Mouse (Mus musculus): ENCODE measurements around the gene Adamts16. TPM values are rescaled to one million over a fixed set of nuclear protein-coding genes. Genes with fewer than 3 reads are reported as not detected.
"Not testable (repeated sequence)": the region's sequence is repeated elsewhere in the genome, so short reads cannot be mapped to it uniquely, and the experiment has no call there.

The Adamts16 gene
- polyA plus RNA-seq (2015; fragmentation: Nextera tagmentation; extraction: Ambion mirVana): 0.12 and 0.20 TPM in 2 replicates

DNA sequence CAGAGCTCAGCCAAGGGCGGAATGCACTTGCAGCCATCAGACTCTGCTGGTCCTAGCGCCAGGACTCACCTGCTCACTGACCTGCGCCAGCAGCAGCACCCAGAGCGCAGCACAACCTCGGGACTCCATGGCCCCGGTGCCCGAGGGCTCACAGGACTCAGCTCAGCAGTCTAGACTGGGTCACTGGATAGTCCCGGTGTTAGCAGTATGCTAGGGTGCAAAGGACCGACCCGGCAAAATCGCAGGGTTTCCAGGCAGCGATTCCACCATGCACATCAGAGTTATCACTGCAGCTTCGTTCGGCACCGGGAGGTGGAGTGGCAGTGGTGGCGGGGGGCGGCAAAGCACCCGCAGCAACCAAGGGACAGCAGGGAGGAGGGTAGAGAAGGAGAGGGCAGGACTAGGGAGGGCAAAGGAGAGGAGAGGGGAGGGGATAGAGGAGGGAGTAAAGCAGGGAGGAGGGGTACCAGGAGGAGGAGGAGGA lies at the start of gene Adamts16:
Adamts16 (minus strand) TSS at position 391 of the 484 bp plus-strand sequence.
- Histone ChIP-seq H3K27me3 (ENCODE audit: control insufficient read depth, insufficient read depth, low read depth, low read length) (peaks cover 16% of the 10 kb centered on the region), H3K4me3 (ENCODE audit: low read depth, low read length) (peak within 1 kb of the TSS; percentile 8; the same call in 1 of the 2 replicates), H3K9me3 (replicated peaks; ENCODE audit: control insufficient read depth, low read length) (no peaks in the 10 kb centered on the region), H3K27ac (ENCODE audit: low read length) (no peak within 1 kb of the TSS), H3K4me2 (ENCODE audit: low read depth, low read length) (peak within 1 kb of the TSS; percentile 4; the same call in 1 of the 2 replicates), H3K36me3 (ENCODE audit: control insufficient read depth, insufficient read depth) (no peaks in the 10 kb centered on the region), H3K9ac (ENCODE audit: low read depth, low read length) (no peak within 1 kb of the TSS), H3K4me1 (ENCODE audit: control insufficient read depth, low read depth, low read length) (no peaks in the 10 kb centered on the region)
- ATAC-seq (ENCODE audit: low read depth): no peak
- WGBS (ENCODE audit: insufficient replicate concordance): 2% methylated on average over 18 of the region's 18 CpGs

DNA sequence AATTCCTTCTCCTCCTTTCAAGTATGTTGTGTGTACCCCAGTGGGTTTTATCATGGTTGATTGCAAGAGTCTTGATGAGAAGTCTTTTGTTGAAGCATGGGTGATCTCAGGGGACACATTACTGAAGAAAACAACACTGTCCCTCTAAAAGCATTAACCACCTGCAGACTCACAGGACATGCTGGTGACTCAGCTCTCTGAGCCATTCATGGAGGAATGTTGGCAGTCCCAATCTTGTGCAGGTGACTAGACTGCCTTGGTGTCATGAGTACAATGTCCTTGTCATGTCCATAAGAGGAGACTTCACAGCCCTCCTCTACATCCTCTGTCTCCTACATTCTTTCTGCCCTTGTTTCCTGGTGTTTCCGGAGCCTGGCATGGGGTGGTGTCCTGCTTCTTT lies 45.5 kb upstream of the Adamts16 start:
- ATAC-seq (ENCODE audit: low read depth): no peak
- no peak overlapping the region for H3K4me3 ChIP-seq (ENCODE audit: low read depth, low read length)

DNA sequence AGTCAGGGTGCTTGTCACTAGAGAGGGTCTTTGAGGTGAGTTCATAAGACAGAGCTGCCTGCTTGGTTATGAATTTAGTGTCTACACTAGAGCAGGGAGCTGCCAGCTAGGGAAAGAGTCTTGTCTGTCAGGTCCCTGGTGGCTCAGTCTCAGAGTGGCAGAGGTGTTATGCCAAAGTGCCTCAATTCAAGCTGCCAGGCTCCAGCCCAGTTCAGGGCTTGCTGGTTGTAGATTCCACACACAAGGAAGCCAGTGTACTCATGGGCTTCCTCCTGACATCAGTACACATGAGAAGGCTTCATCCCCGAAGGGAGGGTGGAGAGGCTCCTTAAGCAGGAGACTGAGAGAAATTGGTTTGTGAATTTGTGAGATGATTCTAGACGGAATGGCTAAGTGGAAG lies 43.4 kb upstream of the Adamts16 start:
- ATAC-seq (ENCODE audit: low read depth): no peak
- Histone ChIP-seq H3K9me3 (replicated peaks; ENCODE audit: control insufficient read depth, low read length) (no peaks in the 10 kb centered on the region), H3K36me3 (ENCODE audit: control insufficient read depth, insufficient read depth) (no peaks in the 10 kb centered on the region), H3K4me2 (ENCODE audit: low read depth, low read length) (no peak overlapping the region), H3K27me3 (ENCODE audit: control insufficient read depth, insufficient read depth, low read depth, low read length) (no peaks in the 10 kb centered on the region), H3K9ac (ENCODE audit: low read depth, low read length) (no peak overlapping the region), H3K4me3 (ENCODE audit: low read depth, low read length) (no peak overlapping the region), H3K27ac (ENCODE audit: low read length) (no peak overlapping the region), H3K4me1 (ENCODE audit: control insufficient read depth, low read depth, low read length) (no peaks in the 10 kb centered on the region)
- WGBS (ENCODE audit: insufficient replicate concordance): 60% methylated on average over 2 of the region's 2 CpGs

More for the DNA sequence above, 45.5 kb upstream of the Adamts16 start:
- Histone ChIP-seq H3K9me3 (replicated peaks; ENCODE audit: control insufficient read depth, low read length) (no peaks in the 10 kb centered on the region), H3K4me1 (ENCODE audit: control insufficient read depth, low read depth, low read length) (no peaks in the 10 kb centered on the region), H3K27ac (ENCODE audit: low read length) (no peak overlapping the region), H3K4me2 (ENCODE audit: low read depth, low read length) (no peak overlapping the region), H3K36me3 (ENCODE audit: control insufficient read depth, insufficient read depth) (no peaks in the 10 kb centered on the region), H3K27me3 (ENCODE audit: control insufficient read depth, insufficient read depth, low read depth, low read length) (no peaks in the 10 kb centered on the region), H3K9ac (ENCODE audit: low read depth, low read length) (no peak overlapping the region)
- 59% methylated on average over 1 of the region's 1 CpGs for WGBS (ENCODE audit: insufficient replicate concordance)

DNA sequence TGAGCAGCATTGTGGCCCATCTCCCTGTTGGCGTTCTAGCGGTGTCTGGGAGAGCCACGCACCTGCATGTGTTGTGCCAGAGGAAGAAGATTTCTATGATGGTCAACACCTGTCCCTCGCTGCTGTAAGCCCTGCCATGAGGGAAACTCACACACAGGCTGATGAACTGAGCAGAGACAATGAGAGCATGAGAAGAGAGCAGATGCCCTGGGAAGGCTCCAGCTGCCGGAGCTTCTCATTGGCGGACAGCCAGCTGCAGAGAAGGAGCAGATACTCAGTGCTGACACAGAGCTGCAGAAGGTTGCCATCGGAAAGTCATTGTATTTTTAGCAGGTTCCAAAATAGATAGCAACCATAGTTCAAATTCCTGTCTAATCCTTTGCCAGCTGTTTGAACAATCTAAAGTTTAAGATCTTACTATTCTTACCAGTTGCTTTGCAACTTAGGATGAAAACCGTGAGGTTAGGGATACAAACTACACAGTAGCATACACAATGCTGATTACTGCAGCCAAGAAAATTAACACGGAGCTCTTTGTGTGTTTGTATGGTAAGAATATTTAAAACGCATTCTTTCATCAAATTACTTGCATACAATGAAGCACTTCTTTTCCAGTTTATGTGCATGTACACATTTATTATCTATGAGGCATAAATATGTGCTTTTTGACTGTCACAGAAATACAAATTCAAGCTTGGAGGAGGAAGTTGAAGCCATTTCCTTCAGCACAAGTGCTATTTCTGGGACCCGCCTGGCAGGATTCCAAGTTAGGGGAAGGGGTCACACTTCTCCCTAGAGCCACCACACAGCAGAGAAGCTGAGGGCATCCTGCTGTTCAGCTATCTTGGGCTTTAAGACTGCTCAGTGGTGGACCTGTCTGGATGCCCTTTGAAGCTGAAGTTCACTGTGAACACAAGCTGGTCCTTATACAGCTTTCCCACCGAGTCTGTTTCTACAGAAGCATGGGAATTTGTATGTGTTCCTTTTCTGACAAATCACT lies 42.6 kb upstream of the Adamts16 start:
- H3K4me2 ChIP-seq (ENCODE audit: low read depth, low read length): no peak overlapping the region
- no peak overlapping the region for H3K27ac ChIP-seq (ENCODE audit: low read length)
- no peaks in the 10 kb centered on the region for H3K27me3 ChIP-seq (ENCODE audit: control insufficient read depth, insufficient read depth, low read depth, low read length)
- ATAC-seq (ENCODE audit: low read depth): no peak
- no peaks in the 10 kb centered on the region for H3K4me1 ChIP-seq (ENCODE audit: control insufficient read depth, low read depth, low read length)
- 41% methylated on average over 12 of the region's 12 CpGs for WGBS (ENCODE audit: insufficient replicate concordance)
- H3K4me3 ChIP-seq (ENCODE audit: low read depth, low read length): no peak overlapping the region
- no peaks in the 10 kb centered on the region for H3K9me3 ChIP-seq (replicated peaks; ENCODE audit: control insufficient read depth, low read length)
- H3K9ac ChIP-seq (ENCODE audit: low read depth, low read length): no peak overlapping the region
- H3K36me3 ChIP-seq (ENCODE audit: control insufficient read depth, insufficient read depth): no peaks in the 10 kb centered on the region

DNA sequence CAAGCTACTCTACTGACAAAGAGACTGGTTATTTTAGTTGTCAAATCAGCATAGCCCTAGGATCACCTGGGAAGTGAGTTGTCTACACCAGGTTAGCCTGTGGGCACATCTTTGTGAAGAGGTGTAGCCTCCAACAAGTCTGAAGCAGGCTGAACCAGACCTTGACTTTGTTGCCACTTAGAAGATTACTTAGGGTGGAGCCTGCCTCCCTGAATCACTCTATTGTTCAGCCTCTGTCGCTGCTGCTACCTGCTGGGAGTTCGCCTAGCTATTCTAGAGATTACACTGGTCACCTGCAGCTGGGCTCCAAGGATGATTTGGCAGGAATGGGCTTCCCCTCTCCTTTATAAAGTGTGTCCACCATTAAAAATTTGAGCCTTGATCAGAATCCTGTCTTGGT lies 38.4 kb upstream of the Adamts16 start:
- not testable (repeated sequence) for H3K36me3 ChIP-seq (ENCODE audit: control insufficient read depth, insufficient read depth); H3K27me3 ChIP-seq (ENCODE audit: control insufficient read depth, insufficient read depth, low read depth, low read length); H3K4me3 ChIP-seq (ENCODE audit: low read depth, low read length); H3K4me1 ChIP-seq (ENCODE audit: control insufficient read depth, low read depth, low read length); H3K9ac ChIP-seq (ENCODE audit: low read depth, low read length); H3K9me3 ChIP-seq (replicated peaks; ENCODE audit: control insufficient read depth, low read length); H3K4me2 ChIP-seq (ENCODE audit: low read depth, low read length); H3K27ac ChIP-seq (ENCODE audit: low read length); ATAC-seq (ENCODE audit: low read depth)
- 55% methylated on average over 2 of the region's 2 CpGs for WGBS (ENCODE audit: insufficient replicate concordance)

GRCm38 (mm10) chr13:70877550-70877913 lies 35.9 kb upstream of the Adamts16 start:
- H3K4me2 ChIP-seq (ENCODE audit: low read depth, low read length): no peak overlapping the region
- ATAC-seq (ENCODE audit: low read depth): peak; percentile 74

GRCm38 (mm10) chr13:70876648-70877549 lies 35.3 kb upstream of the Adamts16 start:
- H3K9ac ChIP-seq (ENCODE audit: low read depth, low read length): no peak overlapping the region
- H3K36me3 ChIP-seq (ENCODE audit: control insufficient read depth, insufficient read depth): no peaks in the 10 kb centered on the region
- 66% methylated on average over 10 of the region's 10 CpGs for WGBS (ENCODE audit: insufficient replicate concordance)

More at GRCm38 (mm10) chr13:70877550-70877913, 35.9 kb upstream of the Adamts16 start:
- Histone ChIP-seq H3K4me1 (ENCODE audit: control insufficient read depth, low read depth, low read length) (no peaks in the 10 kb centered on the region; the same call in 1 of the 2 replicates), H3K36me3 (ENCODE audit: control insufficient read depth, insufficient read depth) (no peaks in the 10 kb centered on the region), H3K9me3 (replicated peaks; ENCODE audit: control insufficient read depth, low read length) (no peaks in the 10 kb centered on the region), H3K4me3 (ENCODE audit: low read depth, low read length) (no peak overlapping the region), H3K27me3 (ENCODE audit: control insufficient read depth, insufficient read depth, low read depth, low read length) (no peaks in the 10 kb centered on the region), H3K9ac (ENCODE audit: low read depth, low read length) (no peak overlapping the region), H3K27ac (ENCODE audit: low read length) (no peak overlapping the region)
- 61% methylated on average over 1 of the region's 1 CpGs for WGBS (ENCODE audit: insufficient replicate concordance)

GRCm38 (mm10) chr13:70875411-70875949 lies 33.9 kb upstream of the Adamts16 start:
- no peaks in the 10 kb centered on the region; the same call in 1 of the 2 replicates for H3K4me1 ChIP-seq (ENCODE audit: control insufficient read depth, low read depth, low read length)
- H3K27me3 ChIP-seq (ENCODE audit: control insufficient read depth, insufficient read depth, low read depth, low read length): no peaks in the 10 kb centered on the region
- peak; percentile 68 for ATAC-seq (ENCODE audit: low read depth)
- H3K4me2 ChIP-seq (ENCODE audit: low read depth, low read length): no peak overlapping the region
- WGBS (ENCODE audit: insufficient replicate concordance): 52% methylated on average over 4 of the region's 4 CpGs
- no peak overlapping the region for H3K4me3 ChIP-seq (ENCODE audit: low read depth, low read length)
- H3K9me3 ChIP-seq (replicated peaks; ENCODE audit: control insufficient read depth, low read length): no peaks in the 10 kb centered on the region
- H3K27ac ChIP-seq (ENCODE audit: low read length): no peak overlapping the region
- no peak overlapping the region for H3K9ac ChIP-seq (ENCODE audit: low read depth, low read length)
- H3K36me3 ChIP-seq (ENCODE audit: control insufficient read depth, insufficient read depth): no peaks in the 10 kb centered on the region

More at GRCm38 (mm10) chr13:70876648-70877549, 35.3 kb upstream of the Adamts16 start:
- Histone ChIP-seq H3K27ac (ENCODE audit: low read length) (no peak overlapping the region), H3K4me1 (ENCODE audit: control insufficient read depth, low read depth, low read length) (no peaks in the 10 kb centered on the region; the same call in 1 of the 2 replicates), H3K27me3 (ENCODE audit: control insufficient read depth, insufficient read depth, low read depth, low read length) (no peaks in the 10 kb centered on the region), H3K4me2 (ENCODE audit: low read depth, low read length) (no peak overlapping the region), H3K4me3 (ENCODE audit: low read depth, low read length) (no peak overlapping the region), H3K9me3 (replicated peaks; ENCODE audit: control insufficient read depth, low read length) (no peaks in the 10 kb centered on the region)
- ATAC-seq (ENCODE audit: low read depth): no peak
